Mouse (Mus musculus) hindbrain, embryonic 10.5 days (tissue): Measurements from ENCODE around the gene Gm42791. TPM values are rescaled to one million over a fixed set of nuclear protein-coding genes. Genes with fewer than 3 reads are reported as not detected.

Experiments used
- DNase-seq: peaks from one replicate; pipeline ENCODE4 v3.0.0-alpha.2; 2017; ENCODE audit warnings: low spot score
- H3K27ac ChIP-seq: fragments of 300-500 bp; sonication (generic); 2 replicates; pipeline ENCODE4 v1.5.1; 2016; ENCODE audit warnings: mild to moderate bottlenecking, moderate library complexity
- H3K27me3 ChIP-seq: fragments of 300-500 bp; sonication (generic); 2 replicates; pipeline ENCODE4 v1.6.1; 2016; ENCODE audit warnings: mild to moderate bottlenecking; ENCODE audit not compliant: poor library complexity, insufficient read depth, severe bottlenecking
- H3K36me3 ChIP-seq: fragments of 300-500 bp; sonication (generic); 2 replicates; pipeline ENCODE4 v1.6.1; 2016; ENCODE audit warnings: mild to moderate bottlenecking, moderate library complexity
- H3K4me1 ChIP-seq: fragments of 300-500 bp; sonication (generic); replicated peaks from 2 replicates; pipeline ENCODE4 v1.6.1; 2016; ENCODE audit warnings: mild to moderate bottlenecking
- H3K4me3 ChIP-seq: fragments of 300-500 bp; sonication (generic); 2 replicates; pipeline ENCODE4 v1.5.1; 2016; ENCODE audit warnings: mild to moderate bottlenecking, moderate library complexity
- H3K9me3 ChIP-seq: fragments of 300-500 bp; sonication (generic); 2 replicates; pipeline ENCODE4 v1.6.1; 2016; ENCODE audit warnings: mild to moderate bottlenecking, moderate library complexity
- WGBS: fragments of 180-500 bp; shearing (Covaris S2); methylation state at CpG from one replicate; pipeline ENCODE4 v1.1.7; 2016; 5-methylcytosine and 5-hydroxymethylcytosine counted together
- polyA plus RNA-seq: library from polyadenylated mRNA; unstranded; fragments of >200 nt; fragmentation: Nextera tagmentation; extraction: Ambion mirVana; gene quantifications from 2 replicates; pipeline ENCODE4 v1.2.1, GENCODE M21; 2016

Gene Gm42791
- polyA plus RNA-seq, 1 experiment from 2014 or later: 3.8 TPM

DNA sequence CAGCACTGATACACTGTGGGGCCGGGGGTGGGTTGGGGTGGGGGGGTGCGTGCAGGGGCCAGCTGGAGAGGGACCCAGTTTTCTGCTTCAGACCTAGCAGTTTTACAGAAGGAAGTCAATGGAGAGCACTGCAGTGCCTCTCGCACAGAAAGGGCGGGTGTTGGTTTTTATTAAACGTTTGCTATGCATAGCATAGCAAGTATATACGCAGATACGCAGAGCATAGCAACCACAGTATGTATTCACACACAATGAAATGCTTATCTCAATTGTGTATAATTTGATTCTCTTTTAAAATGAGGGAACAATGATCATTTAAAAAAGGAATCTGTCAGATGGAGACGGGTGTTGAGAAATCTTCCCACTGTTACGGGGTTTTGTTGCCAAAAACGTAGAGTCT lies 132.1 kb downstream of the Gm42791 start:
- Histone ChIP-seq H3K9me3 (no peaks in the 10 kb centered on the region), H3K36me3 (no peaks in the 10 kb centered on the region), H3K27me3 (no peaks in the 10 kb centered on the region), H3K4me3 (no peak overlapping the region), H3K27ac (no peak overlapping the region), H3K4me1 (0 out of 2 replicates have a peak, but pooled peaks cover 3% of the 10 kb centered on the region)
- DNase-seq: no peak
- WGBS: 86% methylated on average over 10 of the region's 10 CpGs

DNA sequence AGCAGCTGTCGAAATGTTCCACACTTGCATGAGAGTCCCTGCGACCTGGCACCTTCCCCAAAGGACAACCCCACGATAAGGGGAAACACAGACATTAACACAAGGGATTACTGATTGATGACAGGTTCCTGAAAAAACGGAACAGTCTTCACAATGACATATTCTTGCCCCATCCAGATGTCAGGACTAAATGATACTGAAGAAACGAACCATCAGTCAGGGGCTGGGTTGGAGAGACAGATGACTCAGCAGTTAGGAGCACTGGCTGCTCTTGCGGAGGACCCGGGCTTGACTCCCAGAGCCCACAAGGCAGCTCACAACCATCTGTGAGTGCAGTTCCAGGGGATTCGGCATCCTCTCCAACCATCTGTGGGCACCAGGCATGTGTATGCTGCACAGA lies 132.8 kb downstream of the Gm42791 start:
- H3K36me3 ChIP-seq: no peaks in the 10 kb centered on the region
- H3K4me3 ChIP-seq: no peak overlapping the region
- H3K4me1 ChIP-seq: 0 out of 2 replicates have a peak, but pooled peaks cover 3% of the 10 kb centered on the region
- 75% methylated on average over 8 of the region's 8 CpGs for WGBS
- no peaks in the 10 kb centered on the region for H3K9me3 ChIP-seq
- H3K27me3 ChIP-seq: no peaks in the 10 kb centered on the region
- no peak for DNase-seq
- no peak overlapping the region for H3K27ac ChIP-seq

DNA sequence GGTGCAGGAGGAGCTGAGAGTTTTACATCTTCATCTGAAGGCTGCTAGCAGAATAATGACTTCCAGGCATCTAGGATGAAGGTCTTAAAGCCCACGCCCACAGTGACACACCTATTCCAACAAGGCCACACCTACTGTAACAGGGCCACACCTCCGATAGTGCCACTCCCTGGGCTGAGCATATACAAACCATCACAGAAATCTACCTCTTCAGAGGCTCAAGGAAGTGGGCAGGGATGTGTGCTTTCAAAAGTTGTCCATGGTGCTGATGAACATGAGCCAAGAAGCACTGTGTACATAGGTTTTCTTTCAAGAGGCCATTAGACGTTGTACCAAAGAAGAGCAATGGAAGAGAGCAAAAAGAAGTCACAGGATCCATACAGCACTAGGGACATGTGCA lies 137.4 kb downstream of the Gm42791 start:
- WGBS: 86% methylated on average over 3 of the region's 3 CpGs
- no peak for DNase-seq

DNA sequence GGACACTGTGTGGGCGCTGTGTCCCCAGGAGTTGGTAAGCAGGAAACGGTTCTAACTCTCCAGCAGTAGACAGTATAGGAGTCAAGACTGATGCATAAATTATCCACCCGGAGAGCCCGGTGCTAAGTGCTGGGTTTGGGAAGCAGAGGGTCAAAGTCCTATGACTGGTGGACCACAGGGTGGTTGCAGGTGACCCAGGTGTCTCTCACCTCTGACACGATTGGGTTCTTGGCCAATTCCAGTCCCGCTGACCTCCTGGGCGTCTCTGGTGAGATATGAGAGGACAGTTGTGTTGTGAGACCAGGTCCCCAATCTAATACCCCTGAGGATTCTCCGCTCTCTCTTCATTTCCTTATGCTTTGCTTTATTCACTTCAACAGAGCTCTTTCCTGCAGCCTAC lies 139.9 kb downstream of the Gm42791 start:
- no peaks in the 10 kb centered on the region for H3K9me3 ChIP-seq
- H3K36me3 ChIP-seq: no peaks in the 10 kb centered on the region
- H3K4me3 ChIP-seq: no peak overlapping the region
- whole genome bisulfite sequencing: 87% methylated on average over 8 of the region's 8 CpGs
- DNase-seq: no peak
- H3K27ac ChIP-seq: no peak overlapping the region
- no peaks in the 10 kb centered on the region for H3K4me1 ChIP-seq
- H3K27me3 ChIP-seq: no peaks in the 10 kb centered on the region

More for the DNA sequence above, 137.4 kb downstream of the Gm42791 start:
- Histone ChIP-seq H3K27me3 (no peaks in the 10 kb centered on the region), H3K36me3 (no peaks in the 10 kb centered on the region), H3K4me1 (0 out of 2 replicates have a peak, but pooled peaks cover 3% of the 10 kb centered on the region), H3K4me3 (no peak overlapping the region), H3K9me3 (no peaks in the 10 kb centered on the region), H3K27ac (no peak overlapping the region)

DNA sequence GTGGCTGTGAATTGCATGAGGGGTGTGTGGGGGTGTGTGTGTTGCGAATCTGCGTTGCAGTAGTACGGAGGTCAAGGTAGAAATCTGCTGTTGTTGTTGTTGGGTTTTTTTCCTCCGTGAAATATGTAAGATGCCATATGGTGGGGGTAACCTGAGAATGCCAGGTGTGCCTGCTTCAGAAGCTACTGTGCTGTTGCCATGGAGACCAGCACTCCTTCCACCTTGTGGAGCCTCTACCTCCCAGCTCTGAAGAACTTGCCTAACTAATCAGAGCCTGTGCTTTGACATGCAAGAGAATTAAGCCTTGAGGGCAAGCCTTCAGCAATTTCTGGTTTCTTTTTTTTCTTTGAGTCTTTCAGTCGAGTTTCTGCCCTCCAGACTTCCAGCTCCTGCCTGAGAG lies 140.8 kb downstream of the Gm42791 start:
- no peak for DNase-seq
- Histone ChIP-seq H3K9me3 (no peaks in the 10 kb centered on the region), H3K27ac (no peak overlapping the region), H3K27me3 (no peaks in the 10 kb centered on the region), H3K4me1 (no peaks in the 10 kb centered on the region), H3K36me3 (no peaks in the 10 kb centered on the region), H3K4me3 (no peak overlapping the region)
- 43% methylated on average over 5 of the region's 5 CpGs for WGBS

DNA sequence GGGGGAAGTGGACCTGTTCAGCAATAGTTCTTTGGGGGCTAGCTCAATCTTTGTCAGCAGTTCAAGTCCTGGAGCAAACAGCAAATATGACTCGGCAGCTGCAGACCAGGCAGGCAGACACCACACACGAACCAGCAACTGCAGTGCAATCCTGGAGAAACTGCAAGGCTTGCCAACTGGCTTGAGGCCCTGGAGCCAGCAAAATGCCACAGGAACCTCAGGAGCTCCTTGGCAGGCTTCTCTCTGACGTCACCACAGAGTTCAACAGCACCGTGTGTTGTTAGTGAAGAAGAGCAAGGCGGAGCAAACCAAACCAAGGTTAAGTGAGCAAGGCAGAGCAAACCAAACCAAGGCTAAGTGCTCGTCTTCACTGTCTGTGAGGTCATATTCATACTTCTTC lies 145.4 kb downstream of the Gm42791 start:
- no peak overlapping the region for H3K27ac ChIP-seq
- no peak for DNase-seq
- 90% methylated on average over 6 of the region's 6 CpGs for WGBS

DNA sequence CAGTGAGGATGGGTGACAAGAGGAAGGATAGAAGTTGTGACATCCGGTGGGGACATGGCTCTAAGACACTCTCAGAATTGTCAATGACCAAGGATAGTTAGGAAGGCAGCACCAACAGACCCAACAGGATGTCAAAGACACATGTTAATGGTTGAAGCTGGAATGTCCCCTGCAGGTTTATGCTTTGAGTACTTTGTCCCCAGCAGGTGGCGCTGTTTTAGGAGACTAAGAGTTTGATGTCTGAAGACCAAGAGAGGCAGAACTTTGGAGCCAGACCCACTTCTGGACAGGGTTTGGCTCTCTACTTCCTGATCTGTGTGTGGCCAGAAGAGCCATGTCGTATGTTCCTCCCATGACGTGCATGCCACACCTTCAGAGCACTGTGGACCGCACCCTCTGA lies 147.9 kb downstream of the Gm42791 start:
- no peak overlapping the region for H3K27ac ChIP-seq
- no peaks in the 10 kb centered on the region for H3K36me3 ChIP-seq
- no peak overlapping the region for H3K4me3 ChIP-seq
- WGBS: 94% methylated on average over 5 of the region's 5 CpGs
- no peaks in the 10 kb centered on the region for H3K9me3 ChIP-seq
- DNase-seq: no peak
- H3K27me3 ChIP-seq: no peaks in the 10 kb centered on the region
- 0 out of 2 replicates have a peak, but pooled peaks cover 4% of the 10 kb centered on the region for H3K4me1 ChIP-seq

More for the DNA sequence above, 145.4 kb downstream of the Gm42791 start:
- H3K36me3 ChIP-seq: no peaks in the 10 kb centered on the region
- no peaks in the 10 kb centered on the region for H3K9me3 ChIP-seq
- H3K27me3 ChIP-seq: no peaks in the 10 kb centered on the region
- H3K4me1 ChIP-seq: no peaks in the 10 kb centered on the region
- H3K4me3 ChIP-seq: no peak overlapping the region

Other genes starting within 250 kb of the Gm42791 start
- 22.4 and 23.6 TPM in 2 replicates for gene Katnal1, start 65.8 kb downstream of the Gm42791 start, polyA plus RNA-seq
- gene Uspl1, start 189.2 kb upstream of the Gm42791 start, polyA plus RNA-seq: 61.6 and 64.7 TPM in 2 replicates
- gene Hmgb1, start 189.3 kb upstream of the Gm42791 start, polyA plus RNA-seq: 1,115 and 1,359 TPM in 2 replicates